Mouse (Mus musculus) lung, embryonic 16.5 days (tissue): ENCODE data around the gene Nfatc3. TPM values are rescaled to one million over a fixed set of nuclear protein-coding genes. Genes with fewer than 3 reads are reported as not detected.

Experiments used
- ATAC-seq: fragments of 200-750 bp; cut with Nextera tagmentation; 2 replicates; pipeline ENCODE4 v1.8.0; 2017; ENCODE audit warnings: low read depth, mild to moderate bottlenecking, moderate library complexity
- H3K27ac ChIP-seq: fragments of 300-500 bp; sonication (generic); 2 replicates; pipeline ENCODE4 v1.5.1; 2014; ENCODE audit warnings: mild to moderate bottlenecking, control low read depth, low read length
- H3K27me3 ChIP-seq: fragments of 300-500 bp; sonication (generic); 2 replicates; pipeline ENCODE4 v1.6.1; 2014; ENCODE audit warnings: low read depth, low read length, mixed read lengths; ENCODE audit not compliant: control insufficient read depth, insufficient read depth
- H3K36me3 ChIP-seq: fragments of 300-500 bp; sonication (generic); 2 replicates; pipeline ENCODE4 v1.6.1; 2014; ENCODE audit warnings: low read length; ENCODE audit not compliant: control insufficient read depth, insufficient read depth
- H3K4me1 ChIP-seq: fragments of 300-500 bp; sonication (generic); replicated peaks from 2 replicates; pipeline ENCODE4 v1.6.1; 2014; ENCODE audit warnings: low read length, mixed read lengths; ENCODE audit not compliant: control insufficient read depth, insufficient read depth
- H3K4me2 ChIP-seq: fragments of 300-500 bp; sonication (generic); 2 replicates; pipeline ENCODE4 v1.6.1; 2014; ENCODE audit warnings: low read depth, low read length, control low read depth
- H3K4me3 ChIP-seq: fragments of 300-500 bp; sonication (generic); 2 replicates; pipeline ENCODE4 v1.5.1; 2014; ENCODE audit warnings: mild to moderate bottlenecking, low read length, control low read depth
- H3K9ac ChIP-seq: fragments of 300-500 bp; sonication (generic); 2 replicates; pipeline ENCODE4 v1.6.1; 2014; ENCODE audit warnings: low read length, control low read depth
- H3K9me3 ChIP-seq: fragments of 300-500 bp; sonication (generic); 2 replicates; pipeline ENCODE4 v1.6.1; 2016; ENCODE audit warnings: low read length; ENCODE audit not compliant: control insufficient read depth
- WGBS: fragments of 180-500 bp; shearing (Covaris S2); extraction: QIAGEN DNeasy Blood & Tissue Kit; methylation state at CpG from one replicate; pipeline ENCODE4 v1.1.7; 2014; 5-methylcytosine and 5-hydroxymethylcytosine counted together
- polyA plus RNA-seq: library from polyadenylated mRNA; unstranded; fragments of >200 nt; fragmentation: Nextera tagmentation; extraction: Ambion mirVana; gene quantifications from 2 replicates; pipeline ENCODE4 v1.2.1, GENCODE M21; 2015

Nfatc3 gene
- polyA plus RNA-seq, 1 experiment from 2014 or later = 6.0 TPM

DNA sequence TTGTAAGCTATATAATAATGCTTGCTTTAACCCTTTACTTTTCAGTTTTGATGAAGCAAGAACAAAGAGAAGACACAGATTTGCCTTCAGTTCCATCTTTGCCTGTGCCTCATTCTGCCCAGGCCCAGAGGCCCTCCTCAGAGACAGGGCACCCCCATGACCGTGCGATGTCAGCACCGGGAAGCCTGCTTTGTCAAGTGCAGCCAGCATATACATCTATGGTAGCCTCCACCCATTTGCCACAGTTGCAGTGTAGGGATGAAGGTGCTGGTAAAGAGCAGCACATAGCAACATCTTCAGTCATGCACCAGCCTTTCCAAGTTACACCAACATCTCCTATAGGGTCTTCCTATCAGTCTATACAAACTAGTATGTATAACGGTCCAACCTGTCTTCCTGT lies 49.4 kb downstream of the Nfatc3 start:
- H3K36me3 ChIP-seq = peaks cover 31% of the 10 kb centered on the region
- peaks cover 3% of the 10 kb centered on the region; the same call in 1 of the 2 replicates for H3K4me1 ChIP-seq

DNA sequence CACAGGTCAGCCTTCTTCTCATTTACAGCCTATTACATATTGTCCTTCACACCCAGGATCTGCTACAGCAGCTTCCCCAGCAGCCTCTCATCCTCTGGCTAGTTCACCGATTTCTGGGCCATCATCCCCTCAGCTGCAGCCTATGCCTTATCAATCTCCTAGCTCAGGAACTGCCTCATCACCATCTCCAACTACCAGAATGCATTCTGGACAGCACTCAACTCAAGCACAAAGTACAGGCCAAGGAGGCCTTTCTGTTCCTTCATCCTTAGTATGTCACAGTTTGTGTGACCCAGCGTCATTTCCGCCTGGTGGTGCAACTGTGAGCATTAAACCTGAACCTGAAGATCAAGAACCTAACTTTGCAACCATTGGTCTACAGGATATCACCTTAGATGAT lies 50.1 kb downstream of the Nfatc3 start:
- Histone ChIP-seq H3K27me3 (no peaks in the 10 kb centered on the region), H3K9me3 (no peaks in the 10 kb centered on the region), H3K4me1 (peaks cover 3% of the 10 kb centered on the region; the same call in 1 of the 2 replicates), H3K27ac (no peak overlapping the region), H3K4me3 (no peak overlapping the region), H3K36me3 (peaks cover 31% of the 10 kb centered on the region), H3K4me2 (no peak overlapping the region), H3K9ac (no peak overlapping the region)
- no peak for ATAC-seq
- 96% methylated on average over 3 of the region's 3 CpGs for WGBS

More for the DNA sequence above, 49.4 kb downstream of the Nfatc3 start:
- Histone ChIP-seq H3K9ac (no peak overlapping the region), H3K4me2 (no peak overlapping the region), H3K27ac (no peak overlapping the region), H3K9me3 (no peaks in the 10 kb centered on the region), H3K27me3 (no peaks in the 10 kb centered on the region), H3K4me3 (no peak overlapping the region)
- no peak for ATAC-seq
- WGBS = 93% methylated on average over 4 of the region's 4 CpGs

DNA sequence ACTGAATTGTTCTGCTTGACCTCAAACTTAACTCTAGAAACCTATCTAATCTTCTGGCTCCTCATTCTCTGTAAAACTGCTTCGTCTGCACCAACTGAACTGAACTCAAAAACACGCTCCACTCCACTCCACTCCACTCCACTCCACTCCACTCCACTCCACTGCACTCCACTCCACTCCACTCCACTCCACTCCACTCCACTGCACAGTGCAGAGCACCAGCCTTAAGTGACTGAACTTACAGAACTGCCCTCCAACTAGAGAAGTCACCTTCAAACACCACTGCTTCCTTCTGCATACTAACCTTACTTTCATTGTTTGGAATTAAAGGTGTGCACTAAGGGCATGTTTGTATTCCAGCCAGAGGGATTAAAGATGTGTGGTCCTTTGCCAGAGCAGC lies 53.4 kb downstream of the Nfatc3 start:
- peaks cover 22% of the 10 kb centered on the region for H3K36me3 ChIP-seq
- peaks cover 3% of the 10 kb centered on the region; the same call in 1 of the 2 replicates for H3K4me1 ChIP-seq
- H3K27ac ChIP-seq = peak overlapping the region; percentile 47; the same call in 1 of the 2 replicates
- no peak overlapping the region for H3K4me3 ChIP-seq
- ATAC-seq = peak; percentile 89
- no peak overlapping the region for H3K4me2 ChIP-seq
- no peak overlapping the region for H3K9ac ChIP-seq
- 61% methylated on average over 2 of the region's 2 CpGs for WGBS
- no peaks in the 10 kb centered on the region for H3K27me3 ChIP-seq
- no peaks in the 10 kb centered on the region for H3K9me3 ChIP-seq

DNA sequence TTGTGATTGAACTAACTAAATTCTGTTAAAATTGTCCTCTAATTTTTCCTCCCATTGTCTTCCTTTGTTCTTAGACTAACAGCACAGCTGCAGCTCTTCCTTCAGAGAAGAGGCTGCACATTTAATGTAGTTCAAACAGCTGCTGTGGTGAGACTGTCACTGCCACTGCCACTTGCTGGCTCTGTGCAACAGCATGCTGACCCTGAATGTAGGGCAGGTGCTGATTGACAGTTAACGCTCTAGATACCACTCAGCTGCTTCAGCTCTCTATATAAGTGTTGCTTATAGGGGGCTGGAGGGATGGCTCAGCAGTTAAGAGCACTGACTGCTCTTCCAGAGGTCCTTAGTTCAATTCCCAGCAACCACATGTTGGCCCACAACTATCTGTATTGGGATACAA lies 53.9 kb downstream of the Nfatc3 start:
- Histone ChIP-seq H3K4me2 (no peak overlapping the region), H3K4me3 (no peak overlapping the region), H3K27me3 (no peaks in the 10 kb centered on the region), H3K4me1 (peaks cover 3% of the 10 kb centered on the region; the same call in 1 of the 2 replicates), H3K9me3 (no peaks in the 10 kb centered on the region), H3K9ac (no peak overlapping the region), H3K27ac (peak overlapping the region; percentile 69), H3K36me3 (peaks cover 22% of the 10 kb centered on the region)
- WGBS = 76% methylated on average over 1 of the region's 1 CpGs
- ATAC-seq = peak; percentile 52; the same call in 1 of the 2 replicates

DNA sequence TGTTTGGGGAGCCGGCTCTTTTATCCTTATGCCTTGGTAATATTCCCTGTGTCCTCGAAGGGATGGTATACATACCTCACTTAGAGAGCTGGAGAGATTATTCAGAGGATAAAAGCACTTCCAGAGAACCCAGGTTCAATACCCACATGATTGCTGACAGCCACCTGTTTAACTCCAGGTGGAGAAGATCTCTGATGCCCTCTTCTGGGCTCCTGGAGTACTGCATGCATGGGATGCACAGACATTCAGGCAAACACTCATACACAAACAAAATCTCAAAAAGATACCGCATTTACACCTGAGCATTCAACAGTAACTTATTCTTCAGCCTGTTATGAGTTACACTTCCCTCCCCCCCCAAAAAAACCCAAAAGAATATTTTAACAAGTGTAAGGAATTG lies 57.3 kb downstream of the Nfatc3 start:
- no peak overlapping the region for H3K27ac ChIP-seq
- H3K9ac ChIP-seq = no peak overlapping the region
- H3K4me2 ChIP-seq = no peak overlapping the region
- ATAC-seq = no peak
- no peaks in the 10 kb centered on the region for H3K27me3 ChIP-seq
- peaks cover 4% of the 10 kb centered on the region for H3K36me3 ChIP-seq
- H3K4me3 ChIP-seq = no peak overlapping the region
- WGBS = 92% methylated on average over 3 of the region's 3 CpGs
- H3K9me3 ChIP-seq = no peaks in the 10 kb centered on the region
- peaks cover 3% of the 10 kb centered on the region; the same call in 1 of the 2 replicates for H3K4me1 ChIP-seq

DNA sequence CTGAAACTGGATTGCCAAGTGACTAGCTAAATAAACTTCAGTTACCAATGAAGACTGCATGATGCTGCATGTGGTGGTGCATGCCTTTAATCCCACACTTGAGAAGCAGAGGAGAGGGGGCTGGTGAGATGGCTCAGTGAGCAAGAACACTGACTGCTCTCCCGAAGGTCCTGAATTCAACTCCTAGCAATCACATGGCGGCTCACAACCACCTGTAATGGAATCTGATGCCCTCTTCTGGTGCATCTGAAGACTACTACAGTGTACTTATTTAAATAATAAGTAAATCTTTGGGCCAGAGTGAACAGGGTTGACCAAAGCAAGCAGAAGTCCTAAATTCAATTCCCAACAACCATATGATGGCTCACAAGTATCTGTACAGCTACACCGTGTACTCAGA lies 64.8 kb downstream of the Nfatc3 start:
- Histone ChIP-seq H3K9ac (no peak overlapping the region), H3K9me3 (no peaks in the 10 kb centered on the region), H3K36me3 (0 out of 2 replicates have a peak, but pooled peaks cover 2% of the 10 kb centered on the region), H3K4me3 (no peak overlapping the region), H3K4me1 (no peaks in the 10 kb centered on the region), H3K27me3 (no peaks in the 10 kb centered on the region), H3K27ac (no peak overlapping the region), H3K4me2 (no peak overlapping the region)
- WGBS = 81% methylated on average over 3 of the region's 3 CpGs
- no peak for ATAC-seq

DNA sequence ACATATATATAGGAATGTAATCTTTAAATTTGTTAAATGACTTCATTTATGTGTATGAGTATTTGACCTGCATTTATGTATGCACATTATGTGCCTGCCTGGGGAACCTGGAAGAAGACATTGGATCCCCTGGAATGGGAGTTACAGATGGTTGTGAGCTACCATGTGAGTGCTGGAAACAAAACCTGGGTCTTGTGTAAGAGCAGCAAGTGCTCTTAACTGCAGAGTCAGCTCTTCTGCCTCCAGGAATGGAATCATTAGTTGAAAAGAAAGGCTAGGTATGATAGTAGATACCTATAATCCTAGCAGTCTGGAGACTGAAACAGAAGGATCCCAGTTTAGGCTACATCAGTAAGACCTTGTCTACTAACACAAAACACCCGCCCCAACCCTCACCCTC lies 67.4 kb downstream of the Nfatc3 start:
- Histone ChIP-seq H3K27me3 (no peaks in the 10 kb centered on the region), H3K9ac (no peak overlapping the region), H3K27ac (no peak overlapping the region), H3K4me2 (no peak overlapping the region), H3K36me3 (peaks cover 8% of the 10 kb centered on the region), H3K4me3 (no peak overlapping the region), H3K9me3 (no peaks in the 10 kb centered on the region), H3K4me1 (no peaks in the 10 kb centered on the region)
- no peak for ATAC-seq
- 78% methylated on average over 1 of the region's 1 CpGs for WGBS

DNA sequence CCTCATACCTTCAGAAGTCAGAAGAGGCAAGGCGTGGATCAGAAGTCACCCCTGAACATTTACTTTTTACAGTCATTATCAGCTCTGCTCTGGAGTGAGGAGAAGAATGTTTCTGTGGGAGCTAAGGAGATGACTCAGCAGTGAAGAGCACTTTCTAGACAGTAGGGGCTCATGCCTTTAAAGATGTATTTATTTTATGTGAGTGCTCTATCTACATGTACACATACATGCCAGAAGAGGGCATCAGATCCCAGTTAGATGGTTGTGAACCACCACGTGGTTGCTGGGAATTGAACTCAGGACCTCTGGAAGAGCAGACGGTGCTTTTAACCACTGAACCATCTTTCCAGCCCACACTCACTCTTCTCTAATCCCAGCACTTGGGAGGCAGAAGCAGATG lies 68.4 kb downstream of the Nfatc3 start:
- WGBS = 58% methylated on average over 3 of the region's 3 CpGs
- Histone ChIP-seq H3K36me3 (peaks cover 15% of the 10 kb centered on the region), H3K27ac (no peak overlapping the region), H3K9me3 (no peaks in the 10 kb centered on the region), H3K9ac (no peak overlapping the region), H3K4me2 (no peak overlapping the region), H3K27me3 (no peaks in the 10 kb centered on the region), H3K4me1 (no peaks in the 10 kb centered on the region), H3K4me3 (no peak overlapping the region)
- peak; percentile 52; the same call in 1 of the 2 replicates for ATAC-seq

DNA sequence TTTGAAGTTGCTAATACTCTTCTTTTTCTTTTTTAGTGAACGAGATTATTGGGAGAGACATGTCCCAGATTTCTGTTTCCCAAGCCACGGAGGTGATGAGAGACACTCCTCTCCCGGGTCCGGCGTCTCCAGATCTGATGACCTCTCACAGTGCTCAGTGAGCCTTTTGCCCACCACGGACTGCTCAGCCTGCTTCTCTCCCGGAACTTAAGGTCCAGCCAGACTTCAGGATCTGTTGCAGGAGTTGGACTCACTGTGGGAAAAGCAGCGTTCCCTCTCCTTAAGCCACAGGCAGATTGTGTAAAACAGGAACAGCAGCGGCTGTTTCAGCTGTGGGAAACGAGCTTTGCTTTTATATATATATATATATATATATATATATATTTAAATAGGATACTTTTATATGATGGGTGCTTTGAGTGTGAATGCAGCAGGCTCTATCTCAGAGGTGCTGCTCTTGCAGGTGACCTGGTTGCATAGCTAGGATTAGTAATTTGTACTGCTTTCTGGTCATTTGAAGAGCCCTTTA lies 69.3 kb downstream of the Nfatc3 start:
- H3K4me1 ChIP-seq = no peaks in the 10 kb centered on the region
- no peak overlapping the region for H3K27ac ChIP-seq
- no peaks in the 10 kb centered on the region for H3K27me3 ChIP-seq
- H3K9me3 ChIP-seq = no peaks in the 10 kb centered on the region
- no peak for ATAC-seq
- H3K9ac ChIP-seq = no peak overlapping the region
- no peak overlapping the region for H3K4me2 ChIP-seq
- 83% methylated on average over 10 of the region's 10 CpGs for WGBS
- H3K36me3 ChIP-seq = peaks cover 23% of the 10 kb centered on the region
- H3K4me3 ChIP-seq = no peak overlapping the region
